Mouse (Mus musculus) ES-E14 (cell line): ENCODE measurements around the gene Ubl5.

Source experiments
- CHD2 ChIP-seq: IDR thresholded peaks from 2 replicates; pipeline ENCODE4 v1.6.1; 2014; ENCODE audit warnings: mild to moderate bottlenecking, low read depth, low read length, inconsistent platforms
- ZNF384 ChIP-seq: IDR thresholded peaks from 2 replicates; pipeline ENCODE4 v1.6.1; 2012; ENCODE audit warnings: low read depth, low read length, inconsistent platforms

DNA sequence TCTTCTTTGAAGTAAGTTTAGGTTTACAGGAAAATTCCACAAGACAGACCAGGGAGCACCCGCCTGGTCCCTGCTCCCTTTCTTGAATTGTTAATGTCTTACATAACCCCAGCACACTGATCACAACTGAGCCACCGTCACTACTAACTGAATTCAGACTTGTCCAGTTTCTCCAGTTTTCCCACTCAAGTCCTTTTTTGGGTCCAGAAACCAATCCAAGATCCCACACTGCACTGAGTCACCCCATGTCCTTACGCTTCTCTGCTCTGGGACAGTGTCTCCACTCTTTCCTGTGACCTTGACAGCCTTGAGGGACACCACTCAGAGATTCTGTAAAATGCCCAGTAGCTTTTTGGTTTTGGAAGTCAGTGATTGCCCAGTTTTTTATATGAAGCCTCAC is 50.2 kb downstream of the Ubl5 start:
- TF ChIP-seq ZNF384 (no peak), CHD2 (no peak)
